Mouse (Mus musculus): ENCODE measurements around the gene Lrrc7.

The Lrrc7 gene

GRCm38 (mm10) chr3:158362091-158362490, 199.9 kb downstream of the Lrrc7 start:
- no peak for DNase-seq

- DNase-seq, result no peak
Measured at GRCm38 (mm10) chr3:158356706-158357105, 205.3 kb downstream of the Lrrc7 start.

GRCm38 (mm10) chr3:158356194-158356593, 205.8 kb downstream of the Lrrc7 start:
- no peak for DNase-seq

GRCm38 (mm10) chr3:158340808-158341207, 221.2 kb downstream of the Lrrc7 start:
- no peak for DNase-seq

- DNase-seq, result no peak
Measured at GRCm38 (mm10) chr3:158330085-158330484, 231.9 kb downstream of the Lrrc7 start.

- DNase-seq, result no peak
Measured at GRCm38 (mm10) chr3:158310391-158310790, 251.6 kb downstream of the Lrrc7 start.

- no peak for DNase-seq
Measured at GRCm38 (mm10) chr3:158307415-158307814, 254.6 kb downstream of the Lrrc7 start.

- no peak for DNase-seq
Measured at GRCm38 (mm10) chr3:158298732-158299131, 263.3 kb downstream of the Lrrc7 start.

GRCm38 (mm10) chr3:158295041-158295440, 267.0 kb downstream of the Lrrc7 start:
- no peak for DNase-seq

GRCm38 (mm10) chr3:158284431-158284830, 277.6 kb downstream of the Lrrc7 start:
- no peak for DNase-seq

- no peak for DNase-seq
Measured at GRCm38 (mm10) chr3:158278631-158279030, 283.4 kb downstream of the Lrrc7 start.

GRCm38 (mm10) chr3:158272700-158273099, 289.3 kb downstream of the Lrrc7 start:
- DNase-seq, result no peak

GRCm38 (mm10) chr3:158270887-158271286, 291.1 kb downstream of the Lrrc7 start:
- no peak for DNase-seq

GRCm38 (mm10) chr3:158252576-158252975, 309.4 kb downstream of the Lrrc7 start:
- DNase-seq, result no peak

GRCm38 (mm10) chr3:158247672-158248071, 314.3 kb downstream of the Lrrc7 start:
- no peak for DNase-seq

- DNase-seq, result no peak
Measured at GRCm38 (mm10) chr3:158210657-158211056, 351.4 kb downstream of the Lrrc7 start.

GRCm38 (mm10) chr3:158210026-158210425, 352.0 kb downstream of the Lrrc7 start:
- peak; percentile 4 for DNase-seq

GRCm38 (mm10) chr3:158207840-158208239, 354.2 kb downstream of the Lrrc7 start:
- no peak for DNase-seq

- DNase-seq, result no peak
Measured at GRCm38 (mm10) chr3:158202776-158203175, 359.2 kb downstream of the Lrrc7 start.

GRCm38 (mm10) chr3:158195426-158195825, 366.6 kb downstream of the Lrrc7 start:
- no peak for DNase-seq

- no peak for DNase-seq
Measured at GRCm38 (mm10) chr3:158193229-158193628, 368.8 kb downstream of the Lrrc7 start.

GRCm38 (mm10) chr3:158174880-158175735, 386.9 kb downstream of the Lrrc7 start:
- no peak for DNase-seq

- DNase-seq, result no peak
Measured at GRCm38 (mm10) chr3:158169180-158169579, 392.8 kb downstream of the Lrrc7 start.

GRCm38 (mm10) chr3:158168454-158168853, 393.6 kb downstream of the Lrrc7 start:
- DNase-seq, result no peak

GRCm38 (mm10) chr3:158165004-158165403, 397.0 kb downstream of the Lrrc7 start:
- DNase-seq, result no peak
